Mouse (Mus musculus): ENCODE measurements around the gene Rtn2.

The Rtn2 gene

GRCm38 (mm10) chr7:19344237-19344847 is 61.9 kb downstream of the Rtn2 start, which contains the start of gene Ercc1:
TSS of gene Ercc1 (plus strand) at chr7:19344778.
- DNase-seq (ENCODE audit: low spot score in 2 of 2), result no peak

- peak; percentile 93 to 95 for DNase-seq (ENCODE audit: low spot score in 2 of 2)
Measured at GRCm38 (mm10) chr7:19344938-19345471, 62.6 kb downstream of the Rtn2 start.

Data from urinary bladder, adult 18-20 months (tissue).